Mouse (Mus musculus): ENCODE results near the gene Suv39h1. TPM values are rescaled to one million over a fixed set of nuclear protein-coding genes. Genes with fewer than 3 reads are reported as not detected.
"Not testable (repeated sequence)": the region's sequence is repeated elsewhere in the genome, so short reads cannot be mapped to it uniquely, and the experiment has no call there.

The Suv39h1 gene
- polyA plus RNA-seq, 1 experiment = 35.9 TPM

DNA sequence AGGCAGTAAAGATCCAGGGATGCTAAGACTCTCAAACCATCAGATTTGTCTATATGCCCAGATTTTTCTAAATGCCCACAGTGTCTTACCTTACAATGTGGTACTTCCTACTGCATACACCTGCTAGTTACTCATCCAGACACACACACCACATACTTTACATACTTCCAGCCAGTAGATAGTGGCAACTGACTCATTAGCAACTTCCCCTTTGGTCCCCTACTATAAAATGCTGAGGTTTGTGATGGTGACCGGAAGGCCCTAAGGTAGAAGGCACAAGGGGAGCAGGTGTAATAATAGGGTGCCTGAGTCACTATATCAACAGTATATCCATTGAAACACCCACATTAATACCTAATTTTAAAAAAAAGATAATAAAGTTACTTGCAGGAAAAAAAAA, 5.4 kb downstream of the Suv39h1 start:
- no peaks in the 10 kb centered on the region for H3K9me3 ChIP-seq (replicated peaks; ENCODE audit: control insufficient read depth, insufficient read depth, low read length, poor library complexity, severe bottlenecking)
- no peaks in the 10 kb centered on the region for H3K4me1 ChIP-seq (ENCODE audit: control insufficient read depth, insufficient read depth, low read length)
- no peak for TF ChIP-seq CTCF (IDR thresholded peaks at IDR 0.05; ENCODE audit: low read depth, low read length)
- TF ChIP-seq EP300 (IDR thresholded peaks at IDR 0.05; ENCODE audit: insufficient read depth, low read depth, low read length) = no peak
- no peak for TF ChIP-seq POLR2A (IDR thresholded peaks at IDR 0.05; ENCODE audit: insufficient read depth, low read length)
- no peak overlapping the region for H3K4me3 ChIP-seq (ENCODE audit: low read depth, low read length)
- H3K9ac ChIP-seq (ENCODE audit: low read depth, poor library complexity, severe bottlenecking) = no peak overlapping the region
- H3K27ac ChIP-seq (ENCODE audit: insufficient read depth, low read length) = no peak overlapping the region
- peaks cover 42% of the 10 kb centered on the region for H3K36me3 ChIP-seq (ENCODE audit: control insufficient read depth, insufficient read depth, low read length, poor library complexity, severe bottlenecking)
- H3K27me3 ChIP-seq (ENCODE audit: control insufficient read depth, insufficient read depth, low read length, poor library complexity, severe bottlenecking) = no peaks in the 10 kb centered on the region

- H3K36me3 ChIP-seq (ENCODE audit: control insufficient read depth, insufficient read depth, low read length, poor library complexity, severe bottlenecking); H3K9me3 ChIP-seq (replicated peaks; ENCODE audit: control insufficient read depth, insufficient read depth, low read length, poor library complexity, severe bottlenecking); H3K4me1 ChIP-seq (ENCODE audit: control insufficient read depth, insufficient read depth, low read length); H3K27me3 ChIP-seq (ENCODE audit: control insufficient read depth, insufficient read depth, low read length, poor library complexity, severe bottlenecking): not testable (repeated sequence)
- Histone ChIP-seq H3K9ac (ENCODE audit: low read depth, poor library complexity, severe bottlenecking) (peak overlapping the region; percentile 75), H3K27ac (ENCODE audit: insufficient read depth, low read length) (peak overlapping the region; percentile 97), H3K4me3 (ENCODE audit: low read depth, low read length) (peak overlapping the region; percentile 60)
- peak; percentile 73; the same call in 1 of the 2 replicates for TF ChIP-seq EP300 (IDR thresholded peaks at IDR 0.05; ENCODE audit: insufficient read depth, low read depth, low read length)
These were observed 23.3 kb downstream of the Suv39h1 start for GRCm38 (mm10) chrX:8051044-8051781.

DNA sequence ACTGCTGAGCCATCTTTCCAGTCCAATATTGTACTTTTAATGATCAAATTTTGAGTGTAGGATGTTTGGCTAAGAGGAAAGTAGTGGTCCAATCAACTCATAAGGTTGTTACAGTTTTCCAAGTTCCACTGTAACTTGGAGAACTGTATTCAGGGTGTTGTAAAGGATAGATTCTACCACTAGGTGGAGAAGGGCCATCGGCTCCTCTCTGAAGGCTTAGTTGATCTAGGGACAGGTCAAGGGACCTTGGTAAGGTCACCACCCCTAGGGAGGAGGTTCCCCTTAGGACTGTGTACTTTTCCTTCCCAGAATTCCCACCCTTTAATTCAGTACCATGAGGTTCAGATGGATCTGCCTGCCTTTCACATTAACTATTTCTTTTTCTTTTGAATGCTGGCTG, 41.6 kb downstream of the Suv39h1 start:
- Histone ChIP-seq H3K9ac (ENCODE audit: low read depth, poor library complexity, severe bottlenecking) (no peak overlapping the region), H3K36me3 (ENCODE audit: control insufficient read depth, insufficient read depth, low read length, poor library complexity, severe bottlenecking) (no peaks in the 10 kb centered on the region), H3K4me3 (ENCODE audit: low read depth, low read length) (no peak overlapping the region), H3K27ac (ENCODE audit: insufficient read depth, low read length) (no peak overlapping the region), H3K27me3 (ENCODE audit: control insufficient read depth, insufficient read depth, low read length, poor library complexity, severe bottlenecking) (no peaks in the 10 kb centered on the region), H3K9me3 (replicated peaks; ENCODE audit: control insufficient read depth, insufficient read depth, low read length, poor library complexity, severe bottlenecking) (no peaks in the 10 kb centered on the region), H3K4me1 (ENCODE audit: control insufficient read depth, insufficient read depth, low read length) (no peaks in the 10 kb centered on the region)
- no peak for TF ChIP-seq EP300 (IDR thresholded peaks at IDR 0.05; ENCODE audit: insufficient read depth, low read depth, low read length)
- no peak for TF ChIP-seq POLR2A (IDR thresholded peaks at IDR 0.05; ENCODE audit: insufficient read depth, low read length)
- TF ChIP-seq CTCF (IDR thresholded peaks at IDR 0.05; ENCODE audit: low read depth, low read length) = peak; percentile 15

- H3K9ac ChIP-seq (ENCODE audit: low read depth, poor library complexity, severe bottlenecking) = no peak overlapping the region
- no peaks in the 10 kb centered on the region for H3K36me3 ChIP-seq (ENCODE audit: control insufficient read depth, insufficient read depth, low read length, poor library complexity, severe bottlenecking)
- no peak overlapping the region for H3K4me3 ChIP-seq (ENCODE audit: low read depth, low read length)
- no peaks in the 10 kb centered on the region for H3K27me3 ChIP-seq (ENCODE audit: control insufficient read depth, insufficient read depth, low read length, poor library complexity, severe bottlenecking)
- TF ChIP-seq POLR2A (IDR thresholded peaks at IDR 0.05; ENCODE audit: insufficient read depth, low read length) = no peak
- no peak for TF ChIP-seq CTCF (IDR thresholded peaks at IDR 0.05; ENCODE audit: low read depth, low read length)
- TF ChIP-seq EP300 (IDR thresholded peaks at IDR 0.05; ENCODE audit: insufficient read depth, low read depth, low read length) = no peak
- H3K27ac ChIP-seq (ENCODE audit: insufficient read depth, low read length) = no peak overlapping the region
- no peaks in the 10 kb centered on the region for H3K9me3 ChIP-seq (replicated peaks; ENCODE audit: control insufficient read depth, insufficient read depth, low read length, poor library complexity, severe bottlenecking)
- H3K4me1 ChIP-seq (ENCODE audit: control insufficient read depth, insufficient read depth, low read length) = no peaks in the 10 kb centered on the region
These were observed 47.7 kb downstream of the Suv39h1 start for GRCm38 (mm10) chrX:8026811-8027210.

DNA sequence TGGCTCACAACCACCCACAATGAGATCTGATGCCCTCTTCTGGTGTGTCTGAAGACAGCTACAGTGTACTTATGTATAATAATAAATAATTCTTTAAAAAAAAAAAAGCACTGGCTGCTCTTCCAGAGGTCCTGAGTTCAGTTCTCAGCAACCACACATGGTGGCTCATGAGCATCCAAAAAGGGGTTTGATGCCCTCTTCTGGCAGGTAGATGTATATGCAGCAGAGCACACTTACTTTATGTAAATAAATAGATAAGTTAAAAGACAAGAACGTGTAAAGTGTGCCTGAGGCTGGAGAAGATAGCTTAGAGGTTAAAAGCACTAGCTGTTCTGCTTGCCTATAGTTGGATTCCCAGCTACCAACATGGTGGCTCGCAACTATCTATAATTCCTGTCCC, 49.8 kb downstream of the Suv39h1 start:
- no peak for TF ChIP-seq CTCF (IDR thresholded peaks at IDR 0.05; ENCODE audit: low read depth, low read length)
- no peak for TF ChIP-seq POLR2A (IDR thresholded peaks at IDR 0.05; ENCODE audit: insufficient read depth, low read length)
- TF ChIP-seq EP300 (IDR thresholded peaks at IDR 0.05; ENCODE audit: insufficient read depth, low read depth, low read length) = no peak
- no peak overlapping the region for H3K4me3 ChIP-seq (ENCODE audit: low read depth, low read length)
- H3K27me3 ChIP-seq (ENCODE audit: control insufficient read depth, insufficient read depth, low read length, poor library complexity, severe bottlenecking) = no peaks in the 10 kb centered on the region
- H3K9me3 ChIP-seq (replicated peaks; ENCODE audit: control insufficient read depth, insufficient read depth, low read length, poor library complexity, severe bottlenecking) = no peaks in the 10 kb centered on the region
- no peak overlapping the region for H3K27ac ChIP-seq (ENCODE audit: insufficient read depth, low read length)
- H3K9ac ChIP-seq (ENCODE audit: low read depth, poor library complexity, severe bottlenecking) = no peak overlapping the region
- no peaks in the 10 kb centered on the region for H3K36me3 ChIP-seq (ENCODE audit: control insufficient read depth, insufficient read depth, low read length, poor library complexity, severe bottlenecking)
- H3K4me1 ChIP-seq (ENCODE audit: control insufficient read depth, insufficient read depth, low read length) = no peaks in the 10 kb centered on the region

DNA sequence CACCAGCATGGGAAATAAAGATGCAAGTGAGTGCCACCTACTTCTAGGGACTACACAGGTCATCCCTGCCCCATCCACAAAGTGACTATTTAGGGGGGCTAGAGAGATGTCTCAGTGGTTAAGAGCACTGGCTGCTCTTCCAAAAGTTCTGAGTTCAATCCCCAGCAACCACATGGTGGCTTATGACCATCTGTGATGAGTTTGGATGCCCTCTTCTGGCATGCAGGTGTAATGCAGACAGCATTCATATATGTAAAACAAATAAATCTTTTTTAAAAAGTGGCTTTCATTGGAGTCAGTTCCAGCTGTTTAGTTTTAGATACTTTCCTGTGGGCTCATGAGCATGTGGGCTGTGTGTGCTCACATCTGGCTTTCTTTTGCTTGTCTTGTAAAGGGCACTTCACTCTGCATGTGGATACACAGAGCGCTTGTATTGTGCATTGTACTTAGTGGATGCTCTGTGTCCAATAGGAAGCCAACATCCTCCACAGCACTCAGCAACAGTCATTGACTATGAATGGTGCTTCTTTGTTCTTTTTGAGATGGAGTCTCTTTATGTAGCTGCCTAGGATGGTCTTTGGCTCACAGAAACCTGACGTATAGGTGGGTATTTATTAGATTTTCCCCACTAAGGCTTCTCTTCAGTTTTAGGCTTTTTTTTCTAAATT, 54.3 kb downstream of the Suv39h1 start:
- no peak overlapping the region for H3K27ac ChIP-seq (ENCODE audit: insufficient read depth, low read length)

More for the DNA sequence above, 54.3 kb downstream of the Suv39h1 start:
- no peaks in the 10 kb centered on the region for H3K27me3 ChIP-seq (ENCODE audit: control insufficient read depth, insufficient read depth, low read length, poor library complexity, severe bottlenecking)
- TF ChIP-seq POLR2A (IDR thresholded peaks at IDR 0.05; ENCODE audit: insufficient read depth, low read length) (no peak), EP300 (IDR thresholded peaks at IDR 0.05; ENCODE audit: insufficient read depth, low read depth, low read length) (no peak), CTCF (IDR thresholded peaks at IDR 0.05; ENCODE audit: low read depth, low read length) (no peak)
- no peak overlapping the region for H3K4me3 ChIP-seq (ENCODE audit: low read depth, low read length)
- no peaks in the 10 kb centered on the region for H3K36me3 ChIP-seq (ENCODE audit: control insufficient read depth, insufficient read depth, low read length, poor library complexity, severe bottlenecking)
- no peak overlapping the region for H3K9ac ChIP-seq (ENCODE audit: low read depth, poor library complexity, severe bottlenecking)
- H3K4me1 ChIP-seq (ENCODE audit: control insufficient read depth, insufficient read depth, low read length) = no peaks in the 10 kb centered on the region
- H3K9me3 ChIP-seq (replicated peaks; ENCODE audit: control insufficient read depth, insufficient read depth, low read length, poor library complexity, severe bottlenecking) = no peaks in the 10 kb centered on the region
